Mouse (Mus musculus): ENCODE measurements around the gene 7420426K07Rik.

The 7420426K07Rik gene

GRCm38 (mm10) chr9:98902819-98903218 lies at the start of gene 7420426K07Rik:
Gene 7420426K07Rik (plus strand): TSS chr9:98903119.
- DNase-seq (ENCODE audit: low spot score): no peak

DNA sequence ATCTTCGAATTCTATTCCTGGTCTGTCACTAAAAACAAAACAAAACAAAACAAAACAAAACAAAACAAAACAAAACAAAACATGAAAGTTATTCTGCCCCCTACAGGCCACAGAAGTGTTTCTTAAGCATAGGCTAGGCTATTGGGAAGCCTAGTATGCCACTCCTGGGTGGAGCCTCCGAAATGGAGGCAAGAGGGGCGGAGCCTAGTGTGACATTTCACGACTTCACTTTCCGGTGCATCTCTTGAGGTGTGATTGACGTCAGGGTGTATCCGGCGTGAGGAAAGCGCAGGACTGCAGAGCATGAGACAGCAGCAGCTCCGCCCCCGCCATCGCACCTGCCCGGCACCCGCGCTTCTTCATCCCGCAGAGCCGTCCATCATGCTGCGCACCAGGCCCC lies 46.7 kb upstream of the 7420426K07Rik start, which contains the start of gene Prr23a2:
Prr23a2 (plus strand) TSS at position 285 of the 400 bp plus-strand sequence.
- no peak for DNase-seq (ENCODE audit: low spot score)

DNA sequence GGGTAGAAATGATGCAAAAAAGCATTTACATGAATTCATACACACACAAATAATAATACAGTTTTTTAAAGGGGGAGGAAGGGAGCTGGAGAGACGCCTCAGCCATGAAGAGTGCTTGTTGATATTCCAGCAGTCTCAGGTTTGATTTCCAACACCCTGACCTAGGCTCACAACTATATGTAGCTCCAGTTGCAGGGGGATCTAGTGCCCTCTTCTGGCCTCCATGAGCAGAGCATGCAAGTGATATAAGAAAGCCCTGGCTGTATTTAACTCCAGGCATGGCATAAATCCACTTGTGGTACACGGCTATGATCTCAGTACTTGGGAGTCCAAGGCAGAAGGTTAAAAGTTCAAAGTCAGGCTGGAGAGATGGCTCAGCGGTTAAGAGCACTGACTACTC lies 39.5 kb upstream of the 7420426K07Rik start:
- no peak for DNase-seq (ENCODE audit: low spot score)

- DNase-seq (ENCODE audit: low spot score): no peak
Observed at GRCm38 (mm10) chr9:98864571-98864970, 38.3 kb upstream of the 7420426K07Rik start, which contains the start of gene Prr23a3. Gene Prr23a3 (plus strand): TSS chr9:98864767.

GRCm38 (mm10) chr9:98901486-98901885 lies 1.4 kb upstream of the 7420426K07Rik start:
- DNase-seq (ENCODE audit: low spot score): no peak

DNA sequence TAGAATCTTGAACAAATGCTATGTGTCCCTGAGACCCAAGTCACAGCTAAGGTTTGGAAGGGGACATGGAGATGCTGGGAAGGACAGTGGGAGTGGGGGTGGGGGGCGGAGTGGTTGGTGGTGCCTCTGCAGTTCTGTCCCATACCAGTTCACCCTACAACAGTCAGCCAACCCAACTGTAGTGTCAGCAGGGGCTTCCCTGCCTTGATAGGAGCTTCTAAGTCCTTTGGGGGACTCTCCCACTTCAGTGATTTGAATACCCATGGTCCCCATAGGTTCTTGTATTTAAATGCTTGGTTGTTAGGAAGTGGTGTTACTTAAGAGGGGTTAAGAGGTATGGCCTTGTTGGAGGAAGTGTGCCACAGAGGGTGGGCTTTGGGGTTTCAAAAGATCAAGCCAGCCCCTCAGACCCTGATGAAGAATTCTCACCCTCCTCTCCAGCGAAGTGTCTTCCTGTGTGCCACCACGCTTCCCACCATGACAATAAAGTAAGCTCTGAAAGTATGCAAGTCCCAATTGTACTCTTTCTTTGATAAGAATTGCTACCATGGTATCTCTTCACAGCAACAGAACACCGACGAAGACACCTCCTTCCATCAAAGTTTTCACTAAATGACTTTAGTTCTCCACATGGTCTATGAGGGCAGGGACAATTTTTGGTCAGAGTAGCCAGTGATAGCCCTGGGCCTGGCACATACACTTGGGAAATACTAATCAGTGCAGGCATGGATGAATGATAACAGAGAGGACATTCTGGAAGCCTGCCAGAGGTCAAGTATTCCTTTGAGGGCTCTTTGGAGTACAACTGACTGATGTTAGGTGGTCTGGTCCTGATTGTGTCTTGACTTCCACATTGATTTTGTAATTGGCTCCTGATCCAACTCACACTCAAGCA lies 18.0 kb downstream of the 7420426K07Rik start:
- DNase-seq (ENCODE audit: low spot score): no peak

DNA sequence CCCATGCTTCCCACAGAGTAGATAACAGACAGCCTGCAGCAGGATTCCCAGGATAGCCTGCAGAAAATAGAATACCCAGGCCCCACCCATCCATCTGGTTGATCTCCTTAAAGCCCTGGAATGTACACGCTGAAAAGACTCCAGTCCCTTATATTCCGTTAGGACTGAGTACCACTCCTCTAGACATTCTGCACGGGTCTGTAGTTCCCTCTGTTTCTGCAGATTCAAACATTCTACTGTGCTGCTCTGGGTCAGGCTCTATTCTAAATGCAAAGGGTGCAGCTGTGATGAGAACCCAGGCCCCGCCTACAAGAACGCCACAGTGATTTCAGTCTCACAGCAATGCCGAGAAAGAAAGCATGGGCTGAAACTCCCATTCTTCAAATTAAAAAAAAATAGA lies 20.2 kb downstream of the 7420426K07Rik start:
- DNase-seq (ENCODE audit: low spot score): no peak

DNA sequence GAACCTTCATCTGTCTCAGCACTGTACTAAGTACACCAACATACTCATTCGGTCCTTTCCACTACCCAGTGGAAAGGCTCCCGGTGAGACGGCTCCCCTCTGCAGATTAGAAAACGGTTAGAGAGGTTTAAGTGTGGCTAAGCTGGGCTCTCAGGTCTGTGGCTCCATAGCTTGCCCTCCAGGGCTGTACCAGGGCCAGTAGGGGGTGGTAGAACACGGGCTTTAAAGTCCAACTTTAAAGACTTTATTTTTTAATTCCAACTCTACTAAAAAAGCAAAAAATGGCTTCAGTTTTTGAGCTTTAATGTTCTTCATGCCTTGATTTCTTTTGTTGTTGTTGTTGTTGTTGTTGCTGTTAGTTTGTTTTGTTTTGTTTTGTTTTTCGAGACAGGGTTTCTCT lies 21.3 kb downstream of the 7420426K07Rik start:
- no peak for DNase-seq (ENCODE audit: low spot score)

GRCm38 (mm10) chr9:98929496-98929895 lies 26.6 kb downstream of the 7420426K07Rik start:
- DNase-seq (ENCODE audit: low spot score): no peak

DNA sequence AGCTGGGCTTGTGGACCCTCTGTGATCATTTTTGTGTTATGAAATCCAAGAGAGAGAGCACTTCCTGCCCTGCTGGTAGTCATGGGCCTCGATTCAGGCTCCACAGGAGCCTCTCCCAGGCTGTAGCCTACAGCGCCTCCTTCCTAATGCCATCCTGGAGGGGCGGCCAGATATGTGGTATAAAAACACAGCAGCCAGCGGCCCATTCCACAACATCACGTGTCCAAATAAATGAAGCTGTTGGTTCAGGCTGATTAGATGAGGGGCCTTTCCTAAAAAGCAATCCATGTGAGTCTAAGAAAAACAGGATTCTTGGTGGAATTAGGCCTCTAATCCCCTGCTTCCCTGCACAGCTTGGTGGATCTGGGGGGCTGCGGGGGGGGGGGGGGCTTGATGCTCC lies 30.0 kb downstream of the 7420426K07Rik start:
- no peak for DNase-seq (ENCODE audit: low spot score)

GRCm38 (mm10) chr9:98935190-98935909 lies 32.4 kb downstream of the 7420426K07Rik start:
- no peak for DNase-seq (ENCODE audit: low spot score)

GRCm38 (mm10) chr9:98939290-98939689 lies 36.4 kb downstream of the 7420426K07Rik start:
- no peak for DNase-seq (ENCODE audit: low spot score)

DNA sequence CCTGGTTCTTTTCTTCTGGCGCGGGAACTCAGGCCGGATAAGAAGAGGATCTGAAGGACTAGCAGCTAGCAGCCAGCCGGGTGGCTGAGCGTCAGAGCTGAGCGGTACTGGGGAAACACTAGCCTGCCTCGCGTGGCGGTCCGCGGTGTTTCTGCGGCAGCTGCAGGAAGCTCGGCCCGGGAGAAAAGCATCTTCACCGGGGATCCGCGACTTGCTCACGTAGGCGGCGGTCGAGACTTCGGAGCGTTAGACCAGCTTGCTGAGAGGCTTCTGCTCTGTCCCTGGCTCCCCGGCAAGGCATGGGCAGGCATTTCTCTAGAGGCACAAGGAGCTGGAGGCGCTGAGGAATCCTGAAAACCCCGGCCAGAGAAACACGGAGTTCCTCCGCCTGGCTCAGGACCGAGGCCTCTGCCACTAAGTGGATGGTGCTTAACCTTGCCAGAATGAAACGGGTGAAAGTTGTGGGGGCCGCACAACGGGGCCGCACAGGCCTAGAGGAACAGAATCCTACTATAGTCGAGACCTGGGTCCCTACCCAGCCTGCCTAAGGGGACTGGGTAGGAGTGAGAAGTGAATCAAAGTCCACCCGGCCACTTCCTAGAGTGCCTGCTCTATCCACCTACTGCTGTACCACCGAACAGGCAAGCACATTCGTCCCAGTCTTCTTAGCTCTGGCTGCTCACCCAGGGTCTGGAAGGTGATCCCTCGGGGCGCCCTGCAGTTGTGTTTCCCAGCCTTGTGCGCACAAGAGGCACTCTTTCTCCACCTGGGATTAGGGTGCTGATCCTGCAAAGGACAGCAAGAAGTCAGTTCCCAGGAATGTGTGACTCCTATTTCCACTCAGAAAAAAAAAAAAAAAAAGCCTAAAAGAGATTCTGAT lies 49.5 kb downstream of the 7420426K07Rik start:
- DNase-seq (ENCODE audit: low spot score): no peak

DNA sequence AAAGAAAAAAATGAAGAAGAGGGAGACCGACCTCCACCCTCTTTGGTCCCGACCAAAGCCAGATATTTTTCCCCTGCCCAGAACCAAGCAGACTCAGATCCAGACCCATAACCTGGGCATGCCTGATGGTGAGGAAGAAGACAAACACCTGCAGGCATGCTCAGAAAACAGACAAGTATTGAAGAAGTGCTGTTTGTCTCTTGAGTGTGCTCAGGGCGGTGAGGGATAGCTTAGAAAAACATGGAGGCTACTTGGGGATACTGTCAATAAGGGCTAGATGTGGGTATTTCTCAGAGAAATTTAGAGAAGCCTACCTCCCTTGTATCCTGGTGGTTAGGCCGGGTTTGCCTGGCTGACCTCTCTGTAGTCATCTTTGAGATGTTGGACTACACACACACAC lies 50.4 kb downstream of the 7420426K07Rik start:
- no peak for DNase-seq (ENCODE audit: low spot score)

GRCm38 (mm10) chr9:98953830-98954229 lies 50.9 kb downstream of the 7420426K07Rik start:
- no peak for DNase-seq (ENCODE audit: low spot score)
